Mouse (Mus musculus) forebrain, embryonic 15.5 days (tissue): ENCODE results near the gene Rspry1. TPM values are rescaled to one million over a fixed set of nuclear protein-coding genes. Genes with fewer than 3 reads are reported as not detected.

ENCODE experiments used
- ATAC-seq: fragments of 200-750 bp; cut with Nextera tagmentation; replicated peaks from 2 replicates; pipeline ENCODE4 v1.8.0; 2017; ENCODE audit warnings: mild to moderate bottlenecking, moderate TSS enrichment, moderate library complexity
- H3K27ac ChIP-seq: fragments of 300-500 bp; sonication (generic); replicated peaks from 2 replicates; pipeline ENCODE4 v1.5.1; 2015; ENCODE audit warnings: mild to moderate bottlenecking, inconsistent platforms
- H3K27me3 ChIP-seq: fragments of 300-500 bp; sonication (generic); 2 replicates; pipeline ENCODE4 v1.6.1; 2015; ENCODE audit warnings: inconsistent platforms
- H3K36me3 ChIP-seq: fragments of 300-500 bp; sonication (generic); 2 replicates; pipeline ENCODE4 v1.6.1; 2015; ENCODE audit warnings: mild to moderate bottlenecking, inconsistent platforms
- H3K4me1 ChIP-seq: fragments of 300-500 bp; sonication (generic); 2 replicates; pipeline ENCODE4 v1.6.1; 2015; ENCODE audit warnings: inconsistent platforms
- H3K4me2 ChIP-seq: fragments of 300-500 bp; sonication (generic); replicated peaks from 2 replicates; pipeline ENCODE4 v1.6.1; 2015; ENCODE audit warnings: mild to moderate bottlenecking, inconsistent platforms
- H3K4me3 ChIP-seq: fragments of 300-500 bp; sonication (generic); 2 replicates; pipeline ENCODE4 v1.5.1; 2015; ENCODE audit warnings: mild to moderate bottlenecking, inconsistent platforms
- H3K9ac ChIP-seq: fragments of 300-500 bp; sonication (generic); replicated peaks from 2 replicates; pipeline ENCODE4 v1.6.1; 2015; ENCODE audit warnings: mild to moderate bottlenecking, inconsistent platforms
- H3K9me3 ChIP-seq: fragments of 300-500 bp; sonication (generic); 2 replicates; pipeline ENCODE4 v1.6.1; 2016; ENCODE audit warnings: inconsistent platforms
- WGBS: fragments of 180-500 bp; shearing (Covaris S2); methylation state at CpG from one replicate; pipeline ENCODE4 v1.1.7; 2015; ENCODE audit warnings: mixed read lengths; 5-methylcytosine and 5-hydroxymethylcytosine counted together
- polyA plus RNA-seq: library from polyadenylated mRNA; unstranded; fragments of >200 nt; fragmentation: Nextera tagmentation; extraction: Ambion mirVana; gene quantifications from 2 replicates; pipeline ENCODE4 v1.2.1, GENCODE M21; 2015

Gene Rspry1
- polyA plus RNA-seq, result 50.1 and 52.0 TPM in 2 replicates

DNA sequence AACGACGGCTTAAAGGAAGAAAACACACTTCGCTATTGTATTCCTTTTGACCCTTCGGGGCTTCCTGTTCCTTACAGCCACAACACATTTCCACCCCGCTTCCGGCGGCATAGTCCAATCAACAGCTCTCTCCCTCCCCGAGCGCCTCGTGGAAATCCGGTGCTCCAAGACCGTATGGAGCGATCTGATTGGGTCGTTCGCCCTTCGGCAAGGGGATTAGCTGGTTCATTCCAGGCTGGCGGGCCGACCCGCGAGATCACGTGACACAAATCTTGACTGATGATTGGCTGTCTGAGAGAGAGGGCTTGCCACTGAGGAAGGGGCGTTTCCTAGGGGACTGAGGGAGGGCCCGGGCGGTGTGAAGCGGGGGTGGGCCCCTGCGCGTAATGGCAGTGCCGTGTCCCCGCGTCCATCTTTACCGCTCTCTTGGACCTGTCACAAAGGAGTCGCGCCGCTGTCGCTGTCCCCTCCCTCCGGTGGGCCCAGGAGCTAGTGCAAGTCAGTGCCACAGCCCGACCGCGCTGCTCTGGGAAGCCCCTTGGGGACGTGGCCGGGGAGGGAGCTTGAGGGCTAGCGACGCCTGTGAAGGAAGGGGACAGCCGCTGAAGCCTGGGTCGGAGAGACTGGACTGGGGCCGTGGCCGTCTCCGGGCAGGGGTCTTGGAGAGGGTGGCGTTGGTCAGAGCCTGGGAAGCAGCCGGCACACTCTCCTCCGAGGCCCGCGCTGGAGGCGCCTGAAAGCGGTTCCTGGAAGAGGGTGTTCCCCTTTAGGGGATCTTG lies at the start of gene Rspry1, which contains the start of gene Fam192a:
TSS of gene Rspry1 (plus strand) at position 331 of the 779 bp plus-strand sequence.
TSS of gene Fam192a (minus strand) at position 391 of the 779 bp plus-strand sequence.
- Histone ChIP-seq H3K4me1 (peaks cover 41% of the 10 kb centered on the region), H3K9me3 (no peaks in the 10 kb centered on the region), H3K4me2 (peak within 1 kb of the TSS; percentile 99), H3K36me3 (no peaks in the 10 kb centered on the region), H3K27ac (peak within 1 kb of the TSS; percentile 89), H3K4me3 (peak within 1 kb of the TSS; percentile 100), H3K9ac (peak within 1 kb of the TSS; percentile 99), H3K27me3 (no peaks in the 10 kb centered on the region)
- ATAC-seq, result peak; percentile 100
- WGBS, result 0% methylated on average over 55 of the region's 55 CpGs

DNA sequence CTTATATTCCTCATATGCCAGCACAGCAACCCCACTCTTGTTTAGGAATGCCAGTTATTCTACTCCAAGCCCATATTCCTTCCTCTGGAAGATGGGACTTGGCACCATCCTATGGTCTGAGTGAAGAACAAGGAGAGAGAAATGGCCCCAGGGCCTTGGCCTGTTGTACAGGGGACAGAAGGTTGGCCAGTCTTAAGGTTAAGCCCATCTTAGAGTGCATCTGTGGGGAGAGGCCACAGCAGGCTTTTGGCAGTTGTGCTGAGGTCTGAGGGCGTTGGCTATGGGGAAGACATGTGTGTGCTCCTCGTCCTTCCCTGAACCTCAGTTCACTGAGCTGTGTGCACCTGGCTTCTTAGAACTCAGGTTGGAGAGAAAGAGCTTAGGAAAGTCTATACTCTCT lies 49.0 kb upstream of the Rspry1 start:
- peak overlapping the region; percentile 73; the same call in 1 of the 2 replicates for H3K27ac ChIP-seq
- H3K4me3 ChIP-seq, result no peak overlapping the region
- no peak overlapping the region for H3K4me2 ChIP-seq
- no peaks in the 10 kb centered on the region for H3K27me3 ChIP-seq
- no peaks in the 10 kb centered on the region for H3K36me3 ChIP-seq
- no peak for ATAC-seq
- no peak overlapping the region for H3K9ac ChIP-seq
- WGBS, result 82% methylated on average over 2 of the region's 2 CpGs
- no peaks in the 10 kb centered on the region for H3K9me3 ChIP-seq
- H3K4me1 ChIP-seq, result peaks cover 28% of the 10 kb centered on the region

DNA sequence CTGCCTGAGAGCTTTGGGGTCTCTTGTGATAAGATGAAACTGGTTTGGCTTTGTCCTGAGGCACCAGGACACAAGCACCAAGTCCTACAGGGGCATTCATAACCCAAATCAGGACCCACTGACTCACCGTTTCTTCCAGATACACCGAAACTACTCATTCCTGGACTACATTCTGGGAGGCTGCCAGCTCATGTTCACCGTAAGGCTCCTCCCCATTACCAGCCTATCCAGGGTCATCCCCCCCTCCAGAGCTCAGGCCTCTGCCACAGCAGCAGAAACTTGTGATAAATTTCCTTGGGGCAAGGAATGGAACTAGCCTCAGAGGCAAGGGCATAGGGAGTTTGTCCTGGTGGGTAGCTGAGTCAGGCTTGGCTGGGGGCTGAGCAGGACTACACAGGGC lies 44.5 kb upstream of the Rspry1 start:
- Histone ChIP-seq H3K4me3 (no peak overlapping the region), H3K4me2 (no peak overlapping the region), H3K9me3 (no peaks in the 10 kb centered on the region), H3K27ac (no peak overlapping the region), H3K27me3 (no peaks in the 10 kb centered on the region), H3K9ac (no peak overlapping the region), H3K4me1 (peaks cover 15% of the 10 kb centered on the region), H3K36me3 (no peaks in the 10 kb centered on the region)
- 64% methylated on average over 3 of the region's 3 CpGs for WGBS
- ATAC-seq, result no peak

DNA sequence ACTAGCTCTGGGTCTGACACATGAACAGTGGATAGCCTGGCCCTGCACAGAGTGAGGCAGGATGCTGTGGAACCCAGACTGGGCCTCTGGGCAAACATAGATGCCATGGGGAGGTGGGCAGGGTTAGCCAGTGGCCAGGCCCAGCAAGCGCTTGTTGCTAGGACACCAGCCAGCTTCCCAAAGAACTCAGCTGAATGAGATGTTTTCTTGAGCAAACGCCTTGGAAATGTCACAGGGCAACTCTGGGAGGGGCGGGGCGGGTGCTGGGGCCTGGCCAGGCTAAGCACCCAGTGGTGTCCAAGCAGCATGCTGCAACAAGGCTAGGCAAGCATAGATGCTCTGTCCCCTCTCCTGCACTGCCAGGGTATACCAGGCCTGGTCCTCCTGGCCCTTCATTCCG lies 40.5 kb upstream of the Rspry1 start:
- no peak overlapping the region; the same call in 1 of the 2 replicates for H3K27ac ChIP-seq
- WGBS, result 38% methylated on average over 5 of the region's 5 CpGs

DNA sequence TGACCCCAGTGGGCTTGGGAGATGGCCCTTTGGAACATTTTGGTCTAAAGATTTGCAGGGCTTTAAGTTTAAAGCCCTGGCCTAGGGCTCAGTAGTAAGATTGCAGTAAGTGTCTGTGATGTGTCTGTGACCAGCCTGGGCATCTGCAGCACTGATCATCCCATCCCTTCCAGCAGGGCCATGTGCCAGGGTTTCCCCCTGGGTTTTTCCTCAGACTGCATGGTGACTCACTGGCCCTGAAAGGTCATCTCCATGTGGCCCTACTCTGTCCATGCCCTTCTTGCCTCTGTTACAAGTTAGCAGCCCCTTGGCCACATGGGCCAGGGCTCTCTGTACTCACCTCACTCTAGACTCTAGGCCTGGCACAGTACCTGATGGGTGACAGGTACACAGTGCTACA lies 37.3 kb upstream of the Rspry1 start:
- Histone ChIP-seq H3K27ac (no peak overlapping the region), H3K27me3 (no peaks in the 10 kb centered on the region), H3K9me3 (no peaks in the 10 kb centered on the region), H3K4me3 (no peak overlapping the region), H3K4me1 (peaks cover 38% of the 10 kb centered on the region), H3K9ac (no peak overlapping the region), H3K36me3 (no peaks in the 10 kb centered on the region), H3K4me2 (no peak overlapping the region)
- ATAC-seq, result no peak

More for the DNA sequence above, 40.5 kb upstream of the Rspry1 start:
- Histone ChIP-seq H3K4me1 (peaks cover 19% of the 10 kb centered on the region), H3K9ac (no peak overlapping the region), H3K4me2 (no peak overlapping the region), H3K27me3 (no peaks in the 10 kb centered on the region), H3K9me3 (no peaks in the 10 kb centered on the region), H3K4me3 (no peak overlapping the region), H3K36me3 (no peaks in the 10 kb centered on the region)
- peak; percentile 80 for ATAC-seq

DNA sequence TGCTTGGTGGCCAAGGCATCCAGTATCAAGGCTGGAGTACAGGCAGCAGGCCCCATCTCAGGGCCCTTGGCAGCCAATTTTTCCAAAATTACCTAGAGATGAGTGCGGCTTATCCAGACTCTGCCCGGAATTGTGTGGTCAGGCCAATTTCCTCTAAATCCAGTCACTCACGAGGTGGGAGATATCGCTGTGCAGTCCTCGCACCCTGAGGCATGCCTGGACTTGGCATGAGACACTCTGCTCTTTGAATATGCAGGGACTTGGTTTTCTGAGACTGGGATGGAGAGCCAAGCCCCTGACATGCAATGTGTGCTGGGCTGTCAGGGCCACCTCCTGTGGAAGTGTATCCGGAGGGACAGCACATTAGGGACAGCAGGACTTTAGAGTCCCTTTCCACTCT lies 35.7 kb upstream of the Rspry1 start:
- H3K4me1 ChIP-seq, result peaks cover 35% of the 10 kb centered on the region
- H3K9ac ChIP-seq, result no peak overlapping the region
- no peaks in the 10 kb centered on the region for H3K27me3 ChIP-seq
- WGBS, result 49% methylated on average over 6 of the region's 6 CpGs
- no peak overlapping the region for H3K4me3 ChIP-seq
- no peaks in the 10 kb centered on the region for H3K36me3 ChIP-seq
- H3K27ac ChIP-seq, result peak overlapping the region; percentile 85
- no peak overlapping the region for H3K4me2 ChIP-seq
- H3K9me3 ChIP-seq, result no peaks in the 10 kb centered on the region
- no peak for ATAC-seq

DNA sequence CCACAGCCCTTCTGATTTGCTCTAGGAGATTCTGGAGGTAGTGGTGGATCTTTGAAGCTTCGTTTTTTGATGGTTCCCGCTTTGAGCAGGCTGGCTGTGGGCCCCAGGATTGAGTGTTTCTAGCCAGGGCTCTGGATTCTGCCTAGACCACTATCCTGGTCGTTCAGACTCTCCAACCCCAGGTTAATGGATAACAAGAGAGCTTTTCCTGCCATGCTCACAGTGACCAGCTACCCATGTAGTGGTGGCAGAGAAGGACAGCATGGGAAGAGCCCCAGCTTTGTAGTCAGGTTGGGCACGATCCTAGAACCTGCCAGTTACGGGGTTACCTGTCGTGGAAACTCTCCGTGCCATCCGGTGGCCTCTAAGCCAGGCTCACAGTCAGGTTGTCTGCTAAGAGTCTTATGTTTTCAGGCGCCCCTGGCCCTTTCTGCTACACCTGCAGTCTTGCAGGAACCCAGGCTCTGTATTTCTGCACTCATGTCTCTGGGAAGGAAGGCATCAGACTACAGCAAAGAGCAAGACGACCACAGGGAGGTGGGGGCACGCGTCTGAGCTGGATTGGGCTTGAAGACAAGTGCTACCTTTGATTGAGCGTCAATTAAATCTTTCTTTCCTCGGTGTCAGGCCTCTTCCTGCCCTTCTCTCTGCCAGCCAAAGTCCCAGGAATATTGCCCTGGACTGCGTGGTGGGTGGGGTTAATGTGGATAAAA lies 35.1 kb upstream of the Rspry1 start:
- Histone ChIP-seq H3K27me3 (no peaks in the 10 kb centered on the region), H3K9ac (peak overlapping the region; percentile 19; the same call in 1 of the 2 replicates), H3K9me3 (no peaks in the 10 kb centered on the region), H3K27ac (peak overlapping the region; percentile 85), H3K4me1 (peaks cover 29% of the 10 kb centered on the region), H3K36me3 (no peaks in the 10 kb centered on the region), H3K4me3 (no peak overlapping the region), H3K4me2 (peak overlapping the region; percentile 22)
- WGBS, result 39% methylated on average over 15 of the region's 15 CpGs
- peak; percentile 55 for ATAC-seq

DNA sequence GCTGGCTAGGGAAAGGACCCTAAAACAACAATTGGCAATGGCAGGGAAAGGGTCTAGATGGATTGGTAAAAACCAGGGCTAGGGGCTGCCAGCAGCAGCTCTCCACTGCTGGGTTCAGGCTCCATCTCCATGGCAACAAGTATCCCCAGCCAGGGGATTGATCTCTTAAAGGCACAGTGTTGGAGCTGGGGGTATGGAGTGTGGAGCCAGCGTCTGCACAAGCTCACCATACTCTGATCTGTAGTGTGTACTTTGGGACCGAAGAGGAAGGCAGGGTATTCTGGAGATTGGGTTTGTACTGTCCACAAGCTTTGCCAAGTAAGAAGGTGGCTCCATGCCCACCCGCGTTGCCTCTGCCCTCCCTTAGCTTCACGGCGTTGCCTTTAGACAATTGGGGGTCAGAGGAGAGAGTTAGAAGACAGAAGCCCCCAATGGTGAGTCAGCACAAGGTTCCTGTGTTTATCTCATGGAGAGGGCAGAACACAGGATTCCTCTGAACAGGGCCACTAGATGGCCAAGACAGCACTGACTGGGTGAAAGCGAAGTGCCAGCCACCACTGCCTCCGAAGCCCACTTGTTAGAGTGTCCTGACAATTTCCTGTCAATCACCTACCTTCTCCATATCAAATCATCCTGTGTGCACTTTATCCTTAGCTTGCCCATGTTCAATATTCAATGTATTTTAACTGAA lies 34.4 kb upstream of the Rspry1 start:
- Histone ChIP-seq H3K27me3 (no peaks in the 10 kb centered on the region), H3K4me1 (peaks cover 28% of the 10 kb centered on the region), H3K9me3 (no peaks in the 10 kb centered on the region), H3K9ac (no peak overlapping the region), H3K36me3 (no peaks in the 10 kb centered on the region), H3K27ac (peak overlapping the region; percentile 85), H3K4me3 (no peak overlapping the region), H3K4me2 (peak overlapping the region; percentile 22)
- 41% methylated on average over 8 of the region's 8 CpGs for WGBS
- peak; percentile 93 for ATAC-seq

DNA sequence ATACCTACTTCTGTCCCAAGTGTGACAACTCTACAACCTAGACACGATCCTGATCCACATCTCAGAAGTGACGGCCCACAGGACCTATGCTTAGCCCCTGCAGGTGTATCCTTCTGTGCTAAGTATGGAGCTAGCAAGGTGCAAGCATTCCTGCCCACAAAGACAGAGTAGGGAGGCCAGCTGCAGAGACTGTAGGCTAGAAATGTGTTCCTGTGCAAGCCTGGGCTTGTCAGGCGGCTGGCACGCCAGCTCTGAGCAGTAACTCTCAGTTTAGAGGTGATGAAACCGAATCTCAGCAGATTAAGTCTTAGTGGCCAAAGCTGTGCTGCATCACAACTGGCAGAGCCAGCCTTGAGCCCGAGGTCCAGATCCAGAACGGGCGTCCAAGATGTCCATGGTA lies 33.6 kb upstream of the Rspry1 start:
- Histone ChIP-seq H3K4me2 (no peak overlapping the region), H3K27me3 (no peaks in the 10 kb centered on the region), H3K9me3 (no peaks in the 10 kb centered on the region), H3K9ac (no peak overlapping the region), H3K27ac (0 out of 2 replicates have a peak overlapping the region, but pooled peaks have one; percentile 20), H3K4me3 (no peak overlapping the region), H3K36me3 (no peaks in the 10 kb centered on the region), H3K4me1 (peaks cover 28% of the 10 kb centered on the region)
- no peak for ATAC-seq
- 94% methylated on average over 8 of the region's 8 CpGs for WGBS

DNA sequence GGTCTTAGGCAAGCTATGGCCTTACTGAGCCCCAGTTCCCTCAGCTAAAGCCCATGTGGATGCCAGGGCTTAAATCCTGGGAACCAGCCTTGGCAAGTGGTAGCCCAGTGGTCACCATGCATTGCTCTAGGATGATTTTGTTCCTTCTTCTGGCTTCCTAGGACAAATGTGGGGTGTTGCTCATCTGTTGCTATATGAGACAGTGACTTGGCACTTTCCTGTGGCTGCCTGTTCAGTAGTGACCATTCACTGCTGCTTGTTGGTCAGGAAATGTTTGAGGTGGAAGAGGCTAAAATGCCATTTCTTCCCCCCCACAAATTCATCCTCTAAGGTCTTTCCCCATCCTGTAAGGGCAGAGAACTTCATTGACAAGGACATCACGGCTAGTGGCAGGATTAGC lies 32.3 kb upstream of the Rspry1 start:
- Histone ChIP-seq H3K4me3 (no peak overlapping the region), H3K4me2 (no peak overlapping the region), H3K27ac (0 out of 2 replicates have a peak overlapping the region, but pooled peaks have one; percentile 21), H3K36me3 (no peaks in the 10 kb centered on the region; the same call in 1 of the 2 replicates), H3K9ac (no peak overlapping the region), H3K9me3 (no peaks in the 10 kb centered on the region), H3K4me1 (peaks cover 40% of the 10 kb centered on the region), H3K27me3 (no peaks in the 10 kb centered on the region)
- no peak for ATAC-seq
- WGBS, result 59% methylated on average over 1 of the region's 1 CpGs

DNA sequence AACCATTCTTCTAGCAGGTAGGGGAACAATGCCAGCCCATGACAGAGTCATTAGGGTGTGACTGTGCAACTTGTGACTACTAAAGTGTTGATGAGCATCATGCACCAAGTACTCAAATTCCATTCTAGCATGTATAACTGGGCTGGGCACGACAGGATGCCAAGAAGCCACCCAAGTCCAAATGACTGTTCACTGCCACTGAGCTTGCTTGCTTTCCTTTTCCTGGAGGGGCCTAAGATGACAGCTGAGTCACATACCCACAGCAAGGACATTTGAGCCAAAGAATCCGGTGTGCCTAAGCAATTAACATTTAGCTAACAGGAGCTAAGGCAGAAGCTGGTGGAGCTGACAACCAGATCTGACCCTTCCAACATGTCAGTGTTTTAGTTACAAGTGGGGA lies 29.8 kb upstream of the Rspry1 start:
- no peaks in the 10 kb centered on the region for H3K9me3 ChIP-seq
- no peak for ATAC-seq
- no peak overlapping the region for H3K4me2 ChIP-seq
- H3K4me1 ChIP-seq, result peaks cover 33% of the 10 kb centered on the region
- WGBS, result 71% methylated on average over 2 of the region's 2 CpGs
- no peak overlapping the region for H3K9ac ChIP-seq
- H3K4me3 ChIP-seq, result no peak overlapping the region
- no peaks in the 10 kb centered on the region for H3K27me3 ChIP-seq
- peaks cover 20% of the 10 kb centered on the region; the same call in 1 of the 2 replicates for H3K36me3 ChIP-seq
- no peak overlapping the region for H3K27ac ChIP-seq
